Mouse (Mus musculus): ENCODE measurements around the gene Jazf1. TPM values are rescaled to one million over a fixed set of nuclear protein-coding genes. Genes with fewer than 3 reads are reported as not detected.

Jazf1 gene
- polyA plus RNA-seq, 1 experiment from 2014 or later: 10.2 TPM

GRCm38 (mm10) chr6:52892978-52893377, 175.5 kb downstream of the Jazf1 start:
- peaks cover 21% of the 10 kb centered on the region for H3K27me3 ChIP-seq
- no peak for ATAC-seq (ENCODE audit: low FRiP score)
- H3K4me3 ChIP-seq (replicated peaks): no peak overlapping the region
- no peak overlapping the region for H3K4me2 ChIP-seq
- H3K9me3 ChIP-seq: no peaks in the 10 kb centered on the region
- peaks cover 31% of the 10 kb centered on the region for H3K4me1 ChIP-seq
- H3K27ac ChIP-seq: no peak overlapping the region
- H3K9ac ChIP-seq: no peak overlapping the region
- WGBS: 70% methylated on average over 3 of the region's 3 CpGs
- no peaks in the 10 kb centered on the region for H3K36me3 ChIP-seq (replicated peaks)

GRCm38 (mm10) chr6:52887541-52888203, 180.8 kb downstream of the Jazf1 start:
- H3K4me3 ChIP-seq (replicated peaks): no peak overlapping the region
- H3K4me2 ChIP-seq: no peak overlapping the region
- ATAC-seq (ENCODE audit: low FRiP score): no peak
- WGBS: 65% methylated on average over 4 of the region's 4 CpGs
- H3K9ac ChIP-seq: no peak overlapping the region
- H3K9me3 ChIP-seq: no peaks in the 10 kb centered on the region
- H3K4me1 ChIP-seq: peaks cover 7% of the 10 kb centered on the region; the same call in 1 of the 2 replicates
- H3K36me3 ChIP-seq (replicated peaks): no peaks in the 10 kb centered on the region
- H3K27me3 ChIP-seq: peaks cover 20% of the 10 kb centered on the region
- no peak overlapping the region for H3K27ac ChIP-seq

DNA sequence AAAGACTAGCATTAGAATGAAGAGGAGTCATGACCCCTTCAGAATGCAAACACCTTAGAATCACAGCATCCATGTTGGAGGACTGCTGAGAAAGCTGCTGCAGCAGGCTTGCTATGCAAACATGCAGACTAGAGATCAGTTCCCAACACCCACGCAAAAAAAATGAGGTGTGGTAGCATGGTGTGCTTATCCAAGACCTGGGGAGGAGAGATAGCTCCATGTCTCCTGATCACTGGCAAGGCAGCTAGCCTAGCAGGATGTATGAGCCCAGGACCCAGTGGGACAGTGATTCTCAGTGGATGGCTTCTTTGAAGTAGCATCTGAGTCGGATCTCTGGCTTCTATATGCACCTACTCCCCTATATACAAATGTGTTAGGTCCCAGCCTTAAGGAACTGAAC, 184.7 kb downstream of the Jazf1 start:
- no peak overlapping the region for H3K9ac ChIP-seq
- no peak overlapping the region for H3K4me2 ChIP-seq
- 0 out of 2 replicates have a peak, but pooled peaks cover 6% of the 10 kb centered on the region for H3K27me3 ChIP-seq
- H3K4me3 ChIP-seq (replicated peaks): no peak overlapping the region
- H3K9me3 ChIP-seq: 0 out of 2 replicates have a peak, but pooled peaks cover 4% of the 10 kb centered on the region
- H3K27ac ChIP-seq: no peak overlapping the region
- H3K4me1 ChIP-seq: peaks cover 5% of the 10 kb centered on the region; the same call in 1 of the 2 replicates
- no peaks in the 10 kb centered on the region for H3K36me3 ChIP-seq (replicated peaks)
- 75% methylated on average over 2 of the region's 2 CpGs for WGBS
- no peak for ATAC-seq (ENCODE audit: low FRiP score)

DNA sequence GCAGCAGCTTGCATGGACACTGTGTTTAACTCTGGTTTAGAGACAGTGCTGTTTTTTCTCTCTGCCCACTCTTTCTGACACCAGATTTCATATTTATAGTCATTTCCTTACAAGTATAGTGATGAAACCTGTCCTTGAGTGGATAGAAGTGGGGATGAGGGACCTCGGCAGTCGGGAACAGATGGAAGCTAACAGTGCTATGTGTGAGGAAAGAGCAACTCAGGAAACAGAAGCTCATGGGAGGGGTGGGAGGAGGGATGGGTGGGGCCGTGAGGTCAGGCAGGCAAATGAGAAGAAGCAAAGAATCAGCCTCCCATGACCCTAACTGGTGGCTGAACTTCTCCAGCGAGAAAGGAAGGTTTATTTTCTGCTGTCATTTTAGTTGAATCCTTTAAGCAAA, 191.3 kb downstream of the Jazf1 start:
- 0 out of 2 replicates have a peak, but pooled peaks cover 4% of the 10 kb centered on the region for H3K9me3 ChIP-seq
- no peak overlapping the region for H3K9ac ChIP-seq
- 53% methylated on average over 4 of the region's 4 CpGs for WGBS
- H3K27ac ChIP-seq: no peak overlapping the region
- no peak overlapping the region for H3K4me2 ChIP-seq
- no peak for ATAC-seq (ENCODE audit: low FRiP score)
- H3K4me1 ChIP-seq: no peaks in the 10 kb centered on the region
- no peak overlapping the region for H3K4me3 ChIP-seq (replicated peaks)
- H3K36me3 ChIP-seq (replicated peaks): no peaks in the 10 kb centered on the region
- no peaks in the 10 kb centered on the region for H3K27me3 ChIP-seq

GRCm38 (mm10) chr6:52871306-52871705, 197.1 kb downstream of the Jazf1 start:
- ATAC-seq (ENCODE audit: low FRiP score): no peak

GRCm38 (mm10) chr6:52869252-52869651, 199.2 kb downstream of the Jazf1 start:
- H3K9ac ChIP-seq: no peak overlapping the region
- H3K27ac ChIP-seq: no peak overlapping the region
- no peak overlapping the region for H3K4me2 ChIP-seq
- no peak for ATAC-seq (ENCODE audit: low FRiP score)
- WGBS: 92% methylated on average over 2 of the region's 2 CpGs
- no peaks in the 10 kb centered on the region for H3K9me3 ChIP-seq
- H3K4me3 ChIP-seq (replicated peaks): no peak overlapping the region
- no peaks in the 10 kb centered on the region for H3K36me3 ChIP-seq (replicated peaks)
- H3K27me3 ChIP-seq: peaks cover 51% of the 10 kb centered on the region
- H3K4me1 ChIP-seq: peaks cover 12% of the 10 kb centered on the region

More at GRCm38 (mm10) chr6:52871306-52871705, 197.1 kb downstream of the Jazf1 start:
- Histone ChIP-seq H3K36me3 (replicated peaks) (no peaks in the 10 kb centered on the region), H3K4me2 (no peak overlapping the region), H3K27ac (no peak overlapping the region), H3K4me1 (peaks cover 12% of the 10 kb centered on the region), H3K27me3 (peaks cover 31% of the 10 kb centered on the region), H3K4me3 (replicated peaks) (no peak overlapping the region), H3K9ac (no peak overlapping the region), H3K9me3 (no peaks in the 10 kb centered on the region)
- WGBS: 8% methylated on average over 2 of the region's 2 CpGs

- Histone ChIP-seq H3K4me1 (peaks cover 12% of the 10 kb centered on the region), H3K9me3 (no peaks in the 10 kb centered on the region), H3K4me3 (replicated peaks) (no peak overlapping the region), H3K27me3 (peaks cover 58% of the 10 kb centered on the region), H3K4me2 (no peak overlapping the region), H3K9ac (no peak overlapping the region), H3K36me3 (replicated peaks) (no peaks in the 10 kb centered on the region), H3K27ac (no peak overlapping the region)
- WGBS: 90% methylated on average over 2 of the region's 2 CpGs
- no peak for ATAC-seq (ENCODE audit: low FRiP score)
Observed at GRCm38 (mm10) chr6:52868352-52868751, 200.1 kb downstream of the Jazf1 start.

GRCm38 (mm10) chr6:52861928-52862327, 206.5 kb downstream of the Jazf1 start:
- no peak for ATAC-seq (ENCODE audit: low FRiP score)
- Histone ChIP-seq H3K36me3 (replicated peaks) (no peaks in the 10 kb centered on the region), H3K27me3 (peaks cover 81% of the 10 kb centered on the region), H3K4me3 (replicated peaks) (no peak overlapping the region), H3K4me1 (peaks cover 46% of the 10 kb centered on the region), H3K27ac (no peak overlapping the region), H3K4me2 (no peak overlapping the region), H3K9ac (no peak overlapping the region), H3K9me3 (no peaks in the 10 kb centered on the region)
- WGBS: 59% methylated on average over 7 of the region's 7 CpGs

- no peak overlapping the region for H3K9ac ChIP-seq
- H3K4me3 ChIP-seq (replicated peaks): no peak overlapping the region
- no peak overlapping the region for H3K27ac ChIP-seq
- H3K4me1 ChIP-seq: peaks cover 48% of the 10 kb centered on the region
- no peaks in the 10 kb centered on the region for H3K36me3 ChIP-seq (replicated peaks)
- no peak for ATAC-seq (ENCODE audit: low FRiP score)
- WGBS: 75% methylated on average over 9 of the region's 9 CpGs
- H3K27me3 ChIP-seq: peaks cover 81% of the 10 kb centered on the region
- H3K9me3 ChIP-seq: no peaks in the 10 kb centered on the region
- no peak overlapping the region for H3K4me2 ChIP-seq
Observed at GRCm38 (mm10) chr6:52861186-52861820, 207.1 kb downstream of the Jazf1 start.

DNA sequence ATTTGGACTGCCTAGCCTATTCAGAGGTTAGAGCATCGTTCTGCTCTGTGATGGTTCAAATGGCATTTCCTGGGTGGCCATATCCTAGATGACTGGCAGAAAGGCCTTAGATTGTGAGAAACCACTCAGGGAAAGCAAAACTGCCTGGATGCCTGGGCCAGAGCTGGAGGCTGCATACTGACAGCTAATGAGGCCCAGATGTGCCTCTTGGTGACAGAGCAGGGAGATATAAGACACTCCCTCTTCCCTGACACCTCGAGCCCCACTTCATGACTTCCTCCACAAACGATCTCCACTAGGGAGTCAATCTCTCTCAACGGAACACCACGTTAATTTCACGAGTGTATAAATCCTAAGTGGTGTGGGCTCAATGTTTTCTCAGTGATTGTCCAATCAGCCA, 207.7 kb downstream of the Jazf1 start:
- no peak overlapping the region for H3K27ac ChIP-seq
- peaks cover 48% of the 10 kb centered on the region for H3K4me1 ChIP-seq
- H3K36me3 ChIP-seq (replicated peaks): no peaks in the 10 kb centered on the region
- peaks cover 81% of the 10 kb centered on the region for H3K27me3 ChIP-seq
- H3K9ac ChIP-seq: no peak overlapping the region
- H3K9me3 ChIP-seq: no peaks in the 10 kb centered on the region
- WGBS: 53% methylated on average over 6 of the region's 6 CpGs
- no peak for ATAC-seq (ENCODE audit: low FRiP score)
- no peak overlapping the region for H3K4me3 ChIP-seq (replicated peaks)
- H3K4me2 ChIP-seq: no peak overlapping the region

DNA sequence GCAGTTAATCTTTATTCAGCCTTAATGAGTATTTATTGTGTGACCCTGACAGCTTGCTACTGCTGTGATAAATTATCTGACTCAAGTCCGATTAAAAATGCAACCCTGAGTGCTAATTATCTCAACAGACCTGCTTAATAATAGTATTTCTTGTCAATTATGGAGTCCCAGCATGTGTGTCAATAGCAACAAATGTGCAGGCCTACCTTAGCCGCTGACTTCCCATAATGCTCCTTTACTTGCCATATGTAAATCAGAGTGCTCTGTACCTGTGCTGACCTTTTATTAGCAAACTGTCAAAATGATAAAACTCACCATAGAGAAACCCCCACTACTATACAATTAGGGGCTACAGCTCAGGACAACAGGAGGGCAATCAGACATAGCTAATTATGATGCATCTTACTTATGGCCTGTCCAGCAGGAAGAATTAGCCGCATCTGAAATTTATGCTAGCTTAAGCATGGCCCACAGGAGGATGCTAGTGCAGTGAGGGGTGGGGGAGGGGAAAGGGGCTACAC, 209.5 kb downstream of the Jazf1 start:
- H3K9ac ChIP-seq: no peak overlapping the region
- H3K27ac ChIP-seq: no peak overlapping the region
- ATAC-seq (ENCODE audit: low FRiP score): peak; percentile 66
- no peaks in the 10 kb centered on the region for H3K36me3 ChIP-seq (replicated peaks)
- 26% methylated on average over 3 of the region's 3 CpGs for WGBS
- no peak overlapping the region for H3K4me3 ChIP-seq (replicated peaks)
- peaks cover 52% of the 10 kb centered on the region for H3K4me1 ChIP-seq
- H3K4me2 ChIP-seq: no peak overlapping the region
- H3K9me3 ChIP-seq: no peaks in the 10 kb centered on the region
- peaks cover 80% of the 10 kb centered on the region for H3K27me3 ChIP-seq

DNA sequence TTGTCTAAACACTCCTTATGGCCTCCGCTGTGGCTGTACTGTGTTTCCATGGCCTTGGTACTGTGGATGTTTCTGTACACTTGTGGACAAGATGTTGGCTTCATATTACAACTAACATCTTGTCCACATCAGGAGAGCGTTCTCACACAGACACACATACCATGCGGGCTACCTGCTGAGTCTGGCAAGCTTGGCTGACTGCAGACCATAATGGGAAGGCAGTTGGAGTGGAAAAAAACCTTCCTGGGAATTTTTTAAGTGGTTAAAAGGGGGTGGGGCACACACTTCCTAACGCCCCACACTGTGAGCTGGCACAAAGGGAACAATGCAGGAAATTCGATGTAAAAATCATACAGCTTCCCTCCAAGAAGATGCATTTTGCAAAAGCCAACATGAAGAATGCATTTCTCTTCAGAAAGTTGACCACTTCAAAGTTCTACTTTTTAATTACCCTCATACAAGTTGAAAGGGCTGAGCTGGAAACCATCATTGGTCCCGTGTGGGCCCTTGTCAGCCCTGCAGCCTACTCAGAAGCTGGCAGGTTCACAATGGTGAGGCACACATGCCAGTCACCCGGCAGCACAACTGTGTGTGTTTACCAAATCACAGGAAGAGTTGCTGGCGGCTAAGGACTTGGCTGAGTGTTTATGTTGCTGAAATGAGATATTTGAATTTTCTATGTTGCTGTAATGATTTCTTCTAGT, 215.9 kb downstream of the Jazf1 start:
- ATAC-seq (ENCODE audit: low FRiP score): peak; percentile 39; the same call in 1 of the 2 replicates
- no peaks in the 10 kb centered on the region for H3K36me3 ChIP-seq (replicated peaks)
- H3K9me3 ChIP-seq: no peaks in the 10 kb centered on the region
- peaks cover 37% of the 10 kb centered on the region for H3K4me1 ChIP-seq
- no peak overlapping the region for H3K4me3 ChIP-seq (replicated peaks)
- H3K27ac ChIP-seq: peak overlapping the region; percentile 81
- peaks cover 58% of the 10 kb centered on the region for H3K27me3 ChIP-seq
- WGBS: 17% methylated on average over 8 of the region's 8 CpGs
- H3K4me2 ChIP-seq: no peak overlapping the region
- H3K9ac ChIP-seq: no peak overlapping the region
